Mouse (Mus musculus): Measurements from ENCODE around the gene Mecom. TPM values are rescaled to one million over a fixed set of nuclear protein-coding genes. Genes with fewer than 3 reads are reported as not detected.

The Mecom gene
- polyA plus RNA-seq, 1 experiment from 2014 or later: 33.2 TPM

DNA sequence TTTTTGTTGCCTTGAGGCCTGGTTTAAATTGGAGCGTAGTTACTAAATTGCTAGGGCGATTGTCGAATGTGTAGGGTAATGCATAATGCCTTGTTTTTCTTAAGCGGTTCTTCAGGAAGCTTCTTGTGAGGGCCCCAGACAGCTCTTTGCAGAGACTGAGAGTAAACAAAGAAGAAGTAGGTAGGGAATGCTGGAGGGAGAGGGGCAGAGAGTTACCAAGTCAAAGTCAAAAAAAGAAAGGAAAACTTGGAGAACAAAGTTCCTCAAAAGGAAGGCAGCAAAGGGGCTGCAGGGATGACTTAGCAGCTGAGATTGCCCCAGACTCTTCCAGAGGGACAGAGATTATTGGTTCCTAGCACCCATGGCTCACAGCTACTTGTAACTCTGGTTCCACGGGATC, 126.9 kb downstream of the Mecom start:
- peaks cover 5% of the 10 kb centered on the region; the same call in 1 of the 2 replicates for H3K9me3 ChIP-seq
- 71% methylated on average over 5 of the region's 5 CpGs for WGBS
- H3K4me2 ChIP-seq (replicated peaks): no peak overlapping the region
- no peak overlapping the region for H3K4me3 ChIP-seq
- H3K36me3 ChIP-seq: no peaks in the 10 kb centered on the region
- ATAC-seq (ENCODE audit: low FRiP score, low read depth): no peak
- peaks cover 42% of the 10 kb centered on the region for H3K4me1 ChIP-seq
- H3K9ac ChIP-seq (replicated peaks): no peak overlapping the region
- no peaks in the 10 kb centered on the region for H3K27me3 ChIP-seq
- no peak overlapping the region for H3K27ac ChIP-seq (replicated peaks)

DNA sequence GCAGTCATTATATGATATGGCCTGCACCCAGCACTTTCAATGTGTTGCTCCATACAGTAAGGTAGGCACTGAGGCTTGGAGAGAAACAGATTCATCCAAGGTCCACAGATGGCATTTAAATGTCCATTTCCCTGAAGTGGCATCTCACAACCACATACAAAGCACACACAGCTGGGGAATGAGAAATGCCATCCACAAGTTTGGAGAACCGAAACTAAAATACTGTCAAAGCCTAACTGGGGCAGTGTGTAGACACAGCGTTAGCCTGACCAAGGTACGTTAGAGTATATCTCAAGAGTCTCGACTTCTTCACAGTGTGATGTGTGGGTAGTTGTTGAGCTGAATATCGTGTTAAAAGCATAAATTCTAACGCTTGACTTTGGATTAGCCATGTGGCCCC, 133.6 kb downstream of the Mecom start:
- no peaks in the 10 kb centered on the region for H3K36me3 ChIP-seq
- no peak overlapping the region for H3K4me2 ChIP-seq (replicated peaks)
- H3K4me1 ChIP-seq: peaks cover 75% of the 10 kb centered on the region
- no peak overlapping the region for H3K27ac ChIP-seq (replicated peaks)
- no peaks in the 10 kb centered on the region for H3K9me3 ChIP-seq
- H3K9ac ChIP-seq (replicated peaks): no peak overlapping the region
- WGBS: 93% methylated on average over 6 of the region's 6 CpGs
- no peaks in the 10 kb centered on the region for H3K27me3 ChIP-seq
- H3K4me3 ChIP-seq: no peak overlapping the region
- ATAC-seq (ENCODE audit: low FRiP score, low read depth): no peak

DNA sequence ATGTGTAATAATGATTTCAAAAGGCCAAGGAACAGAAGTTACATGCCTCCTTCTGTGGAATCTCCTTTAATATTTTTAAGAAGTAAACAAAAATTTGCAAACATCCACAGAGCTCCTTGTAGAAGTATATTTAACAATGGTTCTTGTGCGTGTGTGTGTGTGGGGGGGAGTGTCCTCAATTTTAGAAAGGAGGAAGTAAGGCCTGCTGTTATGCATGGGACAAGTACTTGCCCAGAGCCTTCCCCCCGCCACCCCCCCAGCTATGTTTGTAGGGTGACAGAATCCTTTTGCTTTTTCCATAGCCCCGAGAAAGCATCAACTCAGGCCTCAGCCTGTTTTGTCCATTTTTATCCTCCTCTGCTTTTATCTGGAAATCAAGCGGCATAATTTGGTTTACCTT, 137.0 kb downstream of the Mecom start:
- Histone ChIP-seq H3K4me1 (peaks cover 41% of the 10 kb centered on the region), H3K9me3 (no peaks in the 10 kb centered on the region), H3K36me3 (no peaks in the 10 kb centered on the region), H3K27me3 (no peaks in the 10 kb centered on the region), H3K27ac (replicated peaks) (0 out of 2 replicates have a peak overlapping the region, but pooled peaks have one; percentile 39), H3K4me3 (no peak overlapping the region), H3K9ac (replicated peaks) (no peak overlapping the region), H3K4me2 (replicated peaks) (no peak overlapping the region)
- WGBS: 29% methylated on average over 4 of the region's 4 CpGs
- no peak for ATAC-seq (ENCODE audit: low FRiP score, low read depth)

DNA sequence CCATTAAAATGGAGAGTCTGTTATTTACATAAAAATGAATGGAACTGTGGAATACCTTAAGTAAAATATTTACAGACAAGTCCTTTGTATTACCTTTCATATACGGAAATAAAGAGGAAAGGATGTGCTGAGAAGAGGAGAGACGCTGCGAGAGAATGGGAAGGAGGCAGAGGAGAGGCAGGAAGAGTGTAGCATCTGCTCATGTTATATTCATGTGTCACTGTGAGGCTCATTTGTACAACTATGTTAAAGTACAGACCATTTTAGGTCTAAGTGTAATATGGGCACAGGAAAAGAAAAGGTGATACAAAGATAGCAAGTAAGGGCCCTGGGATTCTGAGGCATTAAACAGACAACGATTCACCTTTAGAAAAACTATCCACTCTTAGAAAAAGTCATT, 143.0 kb downstream of the Mecom start:
- Histone ChIP-seq H3K4me1 (no peaks in the 10 kb centered on the region), H3K9ac (replicated peaks) (no peak overlapping the region), H3K4me2 (replicated peaks) (no peak overlapping the region), H3K27ac (replicated peaks) (no peak overlapping the region), H3K9me3 (no peaks in the 10 kb centered on the region), H3K36me3 (no peaks in the 10 kb centered on the region), H3K4me3 (no peak overlapping the region), H3K27me3 (no peaks in the 10 kb centered on the region)
- ATAC-seq (ENCODE audit: low FRiP score, low read depth): no peak
- 80% methylated on average over 4 of the region's 4 CpGs for WGBS

DNA sequence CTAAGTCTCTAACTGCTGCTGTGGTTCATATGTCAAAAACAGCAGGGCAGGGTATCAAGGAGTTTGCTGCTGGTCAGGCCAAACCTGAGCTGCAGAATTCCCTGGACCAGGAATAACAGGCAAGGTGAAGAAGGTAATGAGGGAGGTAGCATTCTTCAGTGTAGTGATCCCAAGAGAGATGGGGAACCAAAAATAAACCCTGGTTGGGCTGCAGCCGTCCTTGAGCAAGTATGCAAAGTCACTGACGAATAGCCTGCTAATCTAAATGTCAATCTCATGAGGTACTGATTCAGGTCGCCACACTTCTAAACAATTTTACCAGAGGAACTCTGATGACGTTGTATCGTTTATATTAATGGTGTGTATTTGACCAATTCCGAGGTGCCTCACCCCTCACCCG, 148.9 kb downstream of the Mecom start:
- no peak overlapping the region for H3K27ac ChIP-seq (replicated peaks)
- no peak for ATAC-seq (ENCODE audit: low FRiP score, low read depth)
- H3K36me3 ChIP-seq: no peaks in the 10 kb centered on the region
- WGBS: 90% methylated on average over 7 of the region's 7 CpGs
- 0 out of 2 replicates have a peak, but pooled peaks cover 6% of the 10 kb centered on the region for H3K4me1 ChIP-seq
- H3K4me3 ChIP-seq: no peak overlapping the region
- no peaks in the 10 kb centered on the region for H3K9me3 ChIP-seq
- no peaks in the 10 kb centered on the region; the same call in 1 of the 2 replicates for H3K27me3 ChIP-seq
- H3K9ac ChIP-seq (replicated peaks): no peak overlapping the region
- H3K4me2 ChIP-seq (replicated peaks): no peak overlapping the region

DNA sequence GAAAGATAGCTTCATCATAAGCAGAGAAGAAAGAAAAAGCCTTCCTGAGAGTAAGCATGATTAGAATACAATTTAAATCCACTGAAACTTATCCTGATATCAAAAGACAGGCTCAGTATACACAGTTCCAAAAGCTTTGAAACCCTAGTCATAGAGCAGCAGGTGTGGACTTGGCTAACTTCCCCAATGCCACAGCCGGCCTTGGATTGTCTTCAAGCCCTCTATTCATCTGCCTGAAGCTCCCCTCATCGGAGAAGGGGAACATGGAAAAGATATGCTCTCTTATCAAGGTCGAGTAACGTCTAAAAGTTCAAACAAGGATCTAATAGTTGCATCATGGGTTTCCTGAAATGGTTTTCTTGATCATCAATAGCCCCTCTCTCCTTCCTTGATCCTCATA, 152.9 kb downstream of the Mecom start:
- 0 out of 2 replicates have a peak, but pooled peaks cover 10% of the 10 kb centered on the region for H3K4me1 ChIP-seq
- H3K9me3 ChIP-seq: no peaks in the 10 kb centered on the region
- H3K4me2 ChIP-seq (replicated peaks): no peak overlapping the region
- no peak overlapping the region for H3K27ac ChIP-seq (replicated peaks)
- no peak overlapping the region for H3K9ac ChIP-seq (replicated peaks)
- 89% methylated on average over 4 of the region's 4 CpGs for whole genome bisulfite sequencing
- H3K36me3 ChIP-seq: no peaks in the 10 kb centered on the region
- H3K27me3 ChIP-seq: no peaks in the 10 kb centered on the region; the same call in 1 of the 2 replicates
- no peak for ATAC-seq (ENCODE audit: low FRiP score, low read depth)
- no peak overlapping the region for H3K4me3 ChIP-seq

DNA sequence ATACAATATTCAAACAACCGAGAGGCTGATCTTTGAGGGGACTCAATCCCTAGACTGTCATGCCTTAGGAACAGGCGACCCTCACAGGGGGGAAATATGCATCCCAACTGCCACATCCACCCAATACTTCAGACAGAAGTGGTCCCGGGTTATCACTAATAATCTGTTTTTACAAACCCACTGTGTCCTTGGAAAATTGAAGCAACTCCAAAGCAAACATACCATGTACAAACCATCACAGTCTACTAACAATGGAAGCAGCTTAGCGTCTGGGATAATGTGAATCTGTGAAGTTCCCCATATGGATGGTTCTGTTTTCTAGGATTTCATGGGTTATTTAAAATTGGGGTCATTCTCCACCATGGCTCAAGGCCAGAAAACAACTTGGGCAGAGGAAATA, 155.1 kb downstream of the Mecom start:
- no peak overlapping the region for H3K27ac ChIP-seq (replicated peaks)
- H3K9ac ChIP-seq (replicated peaks): no peak overlapping the region
- no peaks in the 10 kb centered on the region for H3K27me3 ChIP-seq
- no peak for ATAC-seq (ENCODE audit: low FRiP score, low read depth)
- H3K4me2 ChIP-seq (replicated peaks): no peak overlapping the region
- 67% methylated on average over 4 of the region's 4 CpGs for WGBS
- no peaks in the 10 kb centered on the region for H3K9me3 ChIP-seq
- no peak overlapping the region for H3K4me3 ChIP-seq
- 0 out of 2 replicates have a peak, but pooled peaks cover 10% of the 10 kb centered on the region for H3K4me1 ChIP-seq
- H3K36me3 ChIP-seq: no peaks in the 10 kb centered on the region

DNA sequence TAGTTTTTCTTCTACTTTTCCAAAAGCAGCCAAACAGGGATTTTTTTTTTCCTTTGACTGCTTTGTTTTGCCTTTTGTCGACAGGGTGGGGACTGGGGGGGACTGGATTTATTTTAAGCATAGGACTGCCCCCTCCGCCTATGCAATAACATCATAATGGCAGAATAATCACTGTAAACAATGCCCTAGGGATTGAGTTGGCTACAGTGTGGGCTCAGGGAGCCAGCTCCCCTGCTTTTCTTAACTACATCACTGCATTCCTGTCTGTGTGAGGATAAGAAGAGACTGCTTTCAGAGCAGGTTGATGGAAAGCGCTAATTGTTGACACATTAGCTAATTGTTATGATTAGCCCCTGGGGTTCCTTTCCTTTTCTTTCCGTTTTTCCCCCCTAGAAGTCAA, 155.6 kb downstream of the Mecom start:
- ATAC-seq (ENCODE audit: low FRiP score, low read depth): no peak
- WGBS: 32% methylated on average over 4 of the region's 4 CpGs
- no peak overlapping the region for H3K27ac ChIP-seq (replicated peaks)

DNA sequence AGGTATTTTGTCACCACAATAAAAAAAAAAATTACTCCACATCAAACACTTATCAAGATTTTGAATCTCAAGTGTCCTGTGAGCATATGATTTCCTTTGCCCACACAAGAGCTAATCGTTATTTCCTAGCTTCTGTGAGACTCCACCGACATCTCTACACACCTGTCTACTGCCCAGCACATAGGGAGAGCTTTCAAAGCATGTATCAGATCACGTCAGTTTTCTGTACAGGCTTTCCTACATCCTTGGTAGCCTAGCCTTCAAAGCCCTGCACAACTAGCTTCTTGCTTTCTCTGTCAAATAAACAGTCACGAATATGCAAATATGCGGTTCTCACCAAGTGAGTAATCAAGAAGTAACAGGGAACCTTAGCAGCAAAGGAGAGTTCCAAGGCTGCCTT, 157.5 kb downstream of the Mecom start:
- Histone ChIP-seq H3K9me3 (no peaks in the 10 kb centered on the region), H3K9ac (replicated peaks) (no peak overlapping the region), H3K27me3 (no peaks in the 10 kb centered on the region), H3K27ac (replicated peaks) (no peak overlapping the region), H3K4me2 (replicated peaks) (no peak overlapping the region), H3K4me1 (0 out of 2 replicates have a peak, but pooled peaks cover 5% of the 10 kb centered on the region), H3K36me3 (no peaks in the 10 kb centered on the region), H3K4me3 (no peak overlapping the region)
- ATAC-seq (ENCODE audit: low FRiP score, low read depth): no peak
- 90% methylated on average over 5 of the region's 5 CpGs for WGBS

More for the DNA sequence above, 155.6 kb downstream of the Mecom start:
- Histone ChIP-seq H3K4me3 (no peak overlapping the region), H3K27me3 (no peaks in the 10 kb centered on the region), H3K36me3 (no peaks in the 10 kb centered on the region), H3K4me2 (replicated peaks) (no peak overlapping the region), H3K4me1 (0 out of 2 replicates have a peak, but pooled peaks cover 10% of the 10 kb centered on the region), H3K9me3 (no peaks in the 10 kb centered on the region), H3K9ac (replicated peaks) (no peak overlapping the region)

DNA sequence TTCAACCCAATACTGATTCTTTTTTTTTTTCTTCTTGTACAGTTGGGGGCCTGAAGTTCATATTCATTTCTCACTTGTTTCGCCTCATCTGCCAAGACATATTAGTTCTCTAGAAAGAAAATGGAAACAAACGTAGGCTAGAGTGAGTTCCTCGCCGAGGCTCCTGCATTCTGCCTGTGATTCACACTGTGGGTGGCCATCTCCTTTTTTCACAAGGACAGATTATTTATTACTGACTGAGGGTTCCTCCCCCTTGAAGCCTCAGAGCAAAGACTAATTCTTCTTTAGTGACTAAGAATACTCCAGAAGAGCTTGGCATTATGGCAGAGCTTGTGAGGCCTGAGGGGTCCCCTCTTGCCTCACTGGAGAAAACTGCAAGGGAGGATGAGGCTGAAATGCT, 167.5 kb downstream of the Mecom start:
- no peak for ATAC-seq (ENCODE audit: low FRiP score, low read depth)
- no peak overlapping the region for H3K4me3 ChIP-seq
- WGBS: 56% methylated on average over 4 of the region's 4 CpGs

DNA sequence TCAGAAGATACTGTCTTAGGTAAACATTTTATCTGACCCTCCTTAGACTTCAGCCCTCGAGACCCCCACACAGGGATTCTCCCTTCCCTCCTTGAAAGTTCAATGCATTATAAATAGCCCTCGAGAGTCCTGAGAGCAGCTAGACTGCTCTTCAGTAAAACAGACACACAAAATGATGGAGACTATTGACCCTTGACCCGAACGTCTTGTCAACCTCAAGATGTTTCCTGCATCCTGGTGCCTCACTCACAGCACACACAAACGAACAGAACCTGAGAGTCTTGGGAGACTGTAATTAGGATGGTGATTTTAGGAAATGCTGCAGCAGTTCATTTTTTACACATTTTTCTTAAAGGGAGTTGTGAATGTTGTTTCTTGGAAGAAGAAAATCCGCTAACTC, 168.5 kb downstream of the Mecom start:
- H3K4me3 ChIP-seq: no peak overlapping the region
- H3K27me3 ChIP-seq: no peaks in the 10 kb centered on the region; the same call in 1 of the 2 replicates
- H3K4me1 ChIP-seq: 0 out of 2 replicates have a peak, but pooled peaks cover 3% of the 10 kb centered on the region
- H3K9me3 ChIP-seq: no peaks in the 10 kb centered on the region
- H3K9ac ChIP-seq (replicated peaks): no peak overlapping the region
- no peak for ATAC-seq (ENCODE audit: low FRiP score, low read depth)
- H3K36me3 ChIP-seq: no peaks in the 10 kb centered on the region
- H3K27ac ChIP-seq (replicated peaks): no peak overlapping the region
- H3K4me2 ChIP-seq (replicated peaks): no peak overlapping the region
- 78% methylated on average over 6 of the region's 6 CpGs for WGBS

More for the DNA sequence above, 167.5 kb downstream of the Mecom start:
- H3K27me3 ChIP-seq: no peaks in the 10 kb centered on the region
- 0 out of 2 replicates have a peak, but pooled peaks cover 3% of the 10 kb centered on the region for H3K4me1 ChIP-seq
- no peaks in the 10 kb centered on the region for H3K36me3 ChIP-seq
- no peak overlapping the region for H3K4me2 ChIP-seq (replicated peaks)
- no peak overlapping the region for H3K27ac ChIP-seq (replicated peaks)
- H3K9ac ChIP-seq (replicated peaks): no peak overlapping the region
- H3K9me3 ChIP-seq: no peaks in the 10 kb centered on the region

DNA sequence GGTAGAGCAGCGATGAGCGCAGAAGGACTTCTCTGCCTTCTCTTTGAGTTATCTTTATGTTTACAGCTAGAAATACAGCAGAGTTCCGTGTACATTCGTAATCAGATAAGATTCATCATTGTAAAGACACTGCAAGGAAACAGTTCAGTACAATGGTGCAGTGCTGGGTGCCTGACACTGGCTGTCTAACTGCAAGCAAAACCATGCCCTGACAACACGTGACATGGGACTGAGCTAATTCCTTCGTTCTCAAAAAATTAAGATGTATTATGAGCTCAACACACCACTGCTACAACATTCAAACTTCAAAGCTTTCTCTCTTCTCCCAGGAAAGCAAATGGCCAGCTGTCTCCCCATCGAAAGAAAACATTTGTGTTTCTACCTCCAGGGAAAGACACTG, 176.3 kb downstream of the Mecom start:
- Histone ChIP-seq H3K4me3 (peak overlapping the region; percentile 19), H3K27ac (replicated peaks) (no peak overlapping the region), H3K9ac (replicated peaks) (peak overlapping the region; percentile 37; the same call in 1 of the 2 replicates), H3K27me3 (peaks cover 11% of the 10 kb centered on the region; the same call in 1 of the 2 replicates), H3K4me2 (replicated peaks) (peak overlapping the region; percentile 47), H3K4me1 (peaks cover 8% of the 10 kb centered on the region; the same call in 1 of the 2 replicates), H3K9me3 (no peaks in the 10 kb centered on the region), H3K36me3 (no peaks in the 10 kb centered on the region)
- 48% methylated on average over 7 of the region's 7 CpGs for WGBS
- no peak for ATAC-seq (ENCODE audit: low FRiP score, low read depth)
